Mouse (Mus musculus): ENCODE data around the gene Skap1.
"Not testable (repeated sequence)": the region's sequence is repeated elsewhere in the genome, so short reads cannot be mapped to it uniquely, and the experiment has no call there.

Gene Skap1

GRCm38 (mm10) chr11:96780306-96780705, 315.9 kb downstream of the Skap1 start:
- DNase-seq (ENCODE audit: low spot score), result no peak

- DNase-seq (ENCODE audit: low spot score), result no peak
These were observed 317.0 kb downstream of the Skap1 start for GRCm38 (mm10) chr11:96781425-96781824.

- DNase-seq (ENCODE audit: low spot score), result not testable (repeated sequence)
These were observed 320.5 kb downstream of the Skap1 start for GRCm38 (mm10) chr11:96784847-96785246.

- DNase-seq (ENCODE audit: low spot score), result no peak
These were observed 322.5 kb downstream of the Skap1 start for GRCm38 (mm10) chr11:96786731-96787450.

- DNase-seq (ENCODE audit: low spot score), result peak; percentile 86
These were observed 324.7 kb downstream of the Skap1 start, which contains the start of gene Cbx1 for GRCm38 (mm10) chr11:96788871-96789795. Gene Cbx1 (plus strand): TSS chr11:96789127.

GRCm38 (mm10) chr11:96789990-96790389, 325.6 kb downstream of the Skap1 start:
- DNase-seq (ENCODE audit: low spot score), result no peak

GRCm38 (mm10) chr11:96790681-96791080, 326.3 kb downstream of the Skap1 start:
- DNase-seq (ENCODE audit: low spot score), result no peak

- no peak for DNase-seq (ENCODE audit: low spot score)
These were observed 331.1 kb downstream of the Skap1 start for GRCm38 (mm10) chr11:96795491-96795890.

GRCm38 (mm10) chr11:96796081-96796480, 331.7 kb downstream of the Skap1 start:
- DNase-seq (ENCODE audit: low spot score), result no peak

GRCm38 (mm10) chr11:96796586-96796985, 332.2 kb downstream of the Skap1 start:
- DNase-seq (ENCODE audit: low spot score), result no peak

GRCm38 (mm10) chr11:96799511-96799910, 335.1 kb downstream of the Skap1 start:
- no peak for DNase-seq (ENCODE audit: low spot score)

- no peak for DNase-seq (ENCODE audit: low spot score)
These were observed 341.2 kb downstream of the Skap1 start for GRCm38 (mm10) chr11:96805606-96806005.

GRCm38 (mm10) chr11:96808066-96808465, 343.7 kb downstream of the Skap1 start:
- DNase-seq (ENCODE audit: low spot score), result no peak

Measured in ovary, adult 18-20 months (tissue).